Mouse (Mus musculus) Muller cell, postnatal 12 days (primary cell): ENCODE measurements at regions not wholly inside any gene's neighbourhood (a gene's known extent, or its start where the extent isn't known, plus 50 kb on each side); places are given as distances from the start of the nearest gene placed in this dataset.
A peak's percentile ranks its signal among the peaks of the same experiment; 100 is the strongest.

Source experiments
- DNase-seq: peaks from one replicate; pipeline ENCODE4 v3.0.0-alpha.2; 2015; ENCODE audit errors: inconsistent ontology term

- no peak for DNase-seq
These were observed 80.3 kb upstream of the Khdrbs2 start for GRCm38 (mm10) chr1:32092221-32092620.

GRCm38 (mm10) chr1:32092994-32093665 lies 79.4 kb upstream of the Khdrbs2 start:
- no peak for DNase-seq

- DNase-seq, result peak; percentile 12
These were observed 68.5 kb upstream of the Khdrbs2 start for GRCm38 (mm10) chr1:32104064-32104463.
